Mouse (Mus musculus) ES-Bruce4 (cell line): Measurements from ENCODE around the gene Gtf2f2.
"Not testable (repeated sequence)": the region's sequence is repeated elsewhere in the genome, so short reads cannot be mapped to it uniquely, and the experiment has no call there.

ENCODE experiments used
- CTCF ChIP-seq: IDR thresholded peaks from one replicate; pipeline ENCODE4 v1.8.1; 2011; ENCODE audit warnings: low read depth, low read length
- POLR2A ChIP-seq: IDR thresholded peaks from one replicate; pipeline ENCODE4 v1.8.1; 2011; ENCODE audit warnings: low read length; ENCODE audit not compliant: insufficient read depth

GRCm38 (mm10) chr14:75868028-75868427, 142.6 kb downstream of the Gtf2f2 start:
- TF ChIP-seq CTCF, POLR2A: not testable (repeated sequence)
